ENCODE assay signal across 20 mouse cellular contexts in genomic region chr15:77893292-77893691, GRCm38 (mm10). TPM values are rescaled to one million over a fixed set of nuclear protein-coding genes. Genes with fewer than 3 reads are reported as not detected.
DNase-seq lines count a peak whose midpoint lies in the region; ATAC-seq and TF ChIP-seq lines count a peak whose summit lies in the region.
"Had no signal": no experiment of that assay in that cellular context is flagged by ENCODE, and none has a peak within 500 bp of the region (broad histone marks: within the 10 kb centered on the region; RNA-seq: fewer than 3 reads in every experiment).

No protein-coding gene starts in this region.

- no peak for DNase-seq in hindbrain, embryonic 10.5 days (ENCODE audit: low spot score)
- no peak for DNase-seq in hindbrain, embryonic 11.5 days (ENCODE audit: low spot score)
- peak; percentile 84 for DNase-seq in NIH3T3 (ENCODE audit: low read depth)
- peak; percentile 39 for DNase-seq in lung, embryonic 14.5 days
- peak; percentile 60 for DNase-seq in lung, postnatal 36 days
- no peak for DNase-seq in thymus, postnatal 10 days (ENCODE audit: low spot score in 2 of 2)
- DNase-seq in thymus, postnatal 36 days, result no peak
- DNase-seq: cerebellum, adult 11-12 months; cerebellum, postnatal 10 days; heart, postnatal 10 days; kidney, adult 11 months; kidney, postnatal 4 days; liver, embryonic 13.5 days; midbrain, embryonic 14.5 days; retina, postnatal 1 day; right cerebral cortex, postnatal 25 days; thymus, postnatal 25 days had no signal

- no peak for ATAC-seq in hindbrain, embryonic 11.5 days (ENCODE audit: low FRiP score)
- peak; percentile 75; the same call in 1 of the 2 replicates for ATAC-seq in lung, embryonic 14.5 days (ENCODE audit: insufficient read depth)

- TF ChIP-seq CTCF in lung, embryonic 14.5 days (IDR thresholded peaks at IDR 0.05; ENCODE audit: low read depth), result no peak

- H3K9me3 ChIP-seq in hindbrain, embryonic 10.5 days, result no peaks in the 10 kb centered on the region
- no peaks in the 10 kb centered on the region for H3K9me3 ChIP-seq in hindbrain, embryonic 11.5 days (ENCODE audit: control insufficient read depth, low read length)
- no peaks in the 10 kb centered on the region for H3K9me3 ChIP-seq in lung, embryonic 14.5 days (ENCODE audit: low read depth, low read length)
- H3K9me3 ChIP-seq: heart, embryonic 12.5 days; hindbrain, embryonic 13.5 days; liver, embryonic 13.5 days; neural tube, embryonic 13.5 days had no signal

- peaks cover 13% of the 10 kb centered on the region for H3K4me1 ChIP-seq in hindbrain, embryonic 10.5 days (replicated peaks)
- no peaks in the 10 kb centered on the region for H3K4me1 ChIP-seq in hindbrain, embryonic 11.5 days (replicated peaks; ENCODE audit: control insufficient read depth, insufficient read depth, low read length)
- no peaks in the 10 kb centered on the region for H3K4me1 ChIP-seq in lung, embryonic 14.5 days (ENCODE audit: insufficient read depth)
- H3K4me1 ChIP-seq: hindbrain, embryonic 13.5 days had no signal

- no peak overlapping the region for H3K4me2 ChIP-seq in hindbrain, embryonic 11.5 days (replicated peaks; ENCODE audit: low read depth, low read length)
- no peak overlapping the region for H3K4me2 ChIP-seq in lung, embryonic 14.5 days
- H3K4me2 ChIP-seq: heart, embryonic 12.5 days; hindbrain, embryonic 13.5 days; liver, embryonic 13.5 days; neural tube, embryonic 13.5 days had no signal

- no peaks in the 10 kb centered on the region for H3K36me3 ChIP-seq in hindbrain, embryonic 10.5 days
- no peaks in the 10 kb centered on the region for H3K36me3 ChIP-seq in hindbrain, embryonic 11.5 days (ENCODE audit: control insufficient read depth, insufficient read depth, low read length)
- H3K36me3 ChIP-seq in lung, embryonic 14.5 days (ENCODE audit: insufficient read depth), result no peaks in the 10 kb centered on the region
- H3K36me3 ChIP-seq: heart, embryonic 12.5 days; hindbrain, embryonic 13.5 days; liver, embryonic 13.5 days; neural tube, embryonic 13.5 days had no signal

- H3K27me3 ChIP-seq in hindbrain, embryonic 10.5 days (ENCODE audit: insufficient read depth, poor library complexity, severe bottlenecking), result no peaks in the 10 kb centered on the region
- no peaks in the 10 kb centered on the region for H3K27me3 ChIP-seq in hindbrain, embryonic 11.5 days (ENCODE audit: control insufficient read depth, insufficient read depth, low read length)
- no peaks in the 10 kb centered on the region for H3K27me3 ChIP-seq in lung, embryonic 14.5 days (ENCODE audit: insufficient read depth, low read length)
- H3K27me3 ChIP-seq: heart, embryonic 12.5 days; hindbrain, embryonic 13.5 days; neural tube, embryonic 13.5 days had no signal

- whole genome bisulfite sequencing in hindbrain, embryonic 10.5 days, result 73% methylated on average over 10 of the region's 10 CpGs
- 77% methylated on average over 10 of the region's 10 CpGs for WGBS in hindbrain, embryonic 11.5 days
- 40% methylated on average over 10 of the region's 10 CpGs for WGBS in lung, embryonic 14.5 days

- no peak overlapping the region for H3K4me3 ChIP-seq in hindbrain, embryonic 10.5 days
- no peak overlapping the region for H3K4me3 ChIP-seq in hindbrain, embryonic 11.5 days (ENCODE audit: low read depth, low read length)
- H3K4me3 ChIP-seq in lung, embryonic 14.5 days (ENCODE audit: low read depth, low read length), result no peak overlapping the region
- H3K4me3 ChIP-seq: heart, embryonic 12.5 days; hindbrain, embryonic 13.5 days; liver, embryonic 13.5 days; neural tube, embryonic 13.5 days had no signal

- peak overlapping the region; percentile 6; the same call in 1 of the 2 replicates for H3K27ac ChIP-seq in hindbrain, embryonic 10.5 days
- H3K27ac ChIP-seq in hindbrain, embryonic 11.5 days (ENCODE audit: low read depth, low read length), result no peak overlapping the region
- H3K27ac ChIP-seq in lung, embryonic 14.5 days (ENCODE audit: low read depth), result peak overlapping the region; percentile 60; the same call in 1 of the 2 replicates
- H3K27ac ChIP-seq: hindbrain, embryonic 13.5 days; liver, embryonic 13.5 days; neural tube, embryonic 13.5 days had no signal

- H3K9ac ChIP-seq in hindbrain, embryonic 11.5 days (ENCODE audit: low read depth, low read length), result no peak overlapping the region
- H3K9ac ChIP-seq in lung, embryonic 14.5 days, result no peak overlapping the region
- H3K9ac ChIP-seq: heart, embryonic 12.5 days; hindbrain, embryonic 13.5 days; liver, embryonic 13.5 days; neural tube, embryonic 13.5 days had no signal

RNA-seq across cellular contexts. Expression of gene Txn2, which starts 35.5 kb away (rescaled TPM):
- polyA plus RNA-seq in hindbrain, embryonic 10.5 days (2016; fragmentation: Nextera tagmentation; extraction: Ambion mirVana), result 286 and 294 TPM in 2 replicates
- polyA plus RNA-seq in hindbrain, embryonic 11.5 days (2014; fragmentation: Nextera tagmentation; extraction: Ambion mirVana), result 251 and 253 TPM in 2 replicates
- polyA plus RNA-seq in lung, embryonic 14.5 days (2014; fragmentation: Nextera tagmentation; extraction: Ambion mirVana), result 209 and 227 TPM in 2 replicates

RNA-seq across cellular contexts. Expression of gene Myh9, which starts 51.3 kb away (rescaled TPM):
- 32.7 and 38.4 TPM in 2 replicates for polyA plus RNA-seq in hindbrain, embryonic 10.5 days (2016; fragmentation: Nextera tagmentation; extraction: Ambion mirVana)
- 20.7 and 29.8 TPM in 2 replicates for polyA plus RNA-seq in hindbrain, embryonic 11.5 days (2014; fragmentation: Nextera tagmentation; extraction: Ambion mirVana)
- polyA plus RNA-seq in lung, embryonic 14.5 days (2014; fragmentation: Nextera tagmentation; extraction: Ambion mirVana), result 86.6 and 87.5 TPM in 2 replicates

Comparison
In these comparisons a context has a peak if more than half of its experiments do, and no peak if none do; other contexts are left out.
1. DNase-seq: peak in NIH3T3 (single experiment), lung, embryonic 14.5 days (single experiment) and lung, postnatal 36 days (single experiment); none in hindbrain, embryonic 10.5 days (single experiment), hindbrain, embryonic 11.5 days (single experiment), thymus, postnatal 10 days (0 of 2) and thymus, postnatal 36 days (0 of 2).